In genomic region chr2:165884577-165885224, GRCm38 (mm10) we compare ENCODE assay signal across 8 mouse cellular contexts. TPM values are rescaled to one million over a fixed set of nuclear protein-coding genes. Genes with fewer than 3 reads are reported as not detected.
DNase-seq lines count a peak whose midpoint lies in the region; ATAC-seq and TF ChIP-seq lines count a peak whose summit lies in the region.

No protein-coding gene starts in this region.

- DNase-seq in c-Kit-positive CD71-positive TER-119-negative erythroid progenitor cells, embryonic 14.5 days (ENCODE audit: low read depth), result peak; percentile 98
- DNase-seq in forebrain, embryonic 11.5 days (ENCODE audit: low spot score), result peak; percentile 97
- peak; percentile 91 to 96 for DNase-seq in kidney, postnatal 25 days
- DNase-seq in liver, embryonic 14.5 days (ENCODE audit: low read depth in 3 of 3, low spot score in 3 of 3), result peak; percentile 91 to 97 (median 94)
- DNase-seq in neural tube, embryonic 10.5 days (ENCODE audit: extremely low spot score, low spot score), result peak; percentile 98

- peaks cover 37% of the 10 kb centered on the region for H3K36me3 ChIP-seq in E14TG2a.4 (ENCODE audit: insufficient read depth, low read length)
- H3K36me3 ChIP-seq in forebrain, embryonic 11.5 days (ENCODE audit: control insufficient read depth, insufficient read depth, low read length), result no peaks in the 10 kb centered on the region
- H3K36me3 ChIP-seq in heart, embryonic 16.5 days (ENCODE audit: control insufficient read depth, insufficient read depth), result no peaks in the 10 kb centered on the region
- peaks cover 12% of the 10 kb centered on the region for H3K36me3 ChIP-seq in liver, embryonic 14.5 days (replicated peaks; ENCODE audit: control insufficient read depth, insufficient read depth, low read depth)
- H3K36me3 ChIP-seq in stomach, embryonic 15.5 days, result no peaks in the 10 kb centered on the region

- no peak for TF ChIP-seq CTCF in E14TG2a.4 (conservative IDR thresholded peaks at IDR 0.05; ENCODE audit: low read length)
- TF ChIP-seq CTCF in liver, embryonic 14.5 days (IDR thresholded peaks at IDR 0.05; ENCODE audit: low read depth), result no peak

- TF ChIP-seq EP300 in liver, embryonic 14.5 days (IDR thresholded peaks at IDR 0.05; ENCODE audit: low read depth), result 0 out of 2 replicates have a peak, but pooled peaks have one; percentile 7

- peak overlapping the region; percentile 78 for H3K4me3 ChIP-seq in E14TG2a.4 (replicated peaks; ENCODE audit: low read length)
- peak overlapping the region; percentile 25 for H3K4me3 ChIP-seq in forebrain, embryonic 11.5 days (ENCODE audit: low read depth, low read length)
- H3K4me3 ChIP-seq in heart, embryonic 16.5 days (ENCODE audit: low read length), result peak overlapping the region; percentile 55
- peak overlapping the region; percentile 54 to 87 for H3K4me3 ChIP-seq in liver, embryonic 14.5 days (ENCODE audit: insufficient read depth in 1 of 2, low read depth in 2 of 2, low read length in 2 of 2)
- peak overlapping the region; percentile 39 for H3K4me3 ChIP-seq in stomach, embryonic 15.5 days (replicated peaks)

- peaks cover 94% of the 10 kb centered on the region for H3K4me1 ChIP-seq in E14TG2a.4 (replicated peaks; ENCODE audit: low read depth, low read length)
- H3K4me1 ChIP-seq in forebrain, embryonic 11.5 days (replicated peaks; ENCODE audit: control insufficient read depth, insufficient read depth, low read length), result peaks cover 83% of the 10 kb centered on the region
- peaks cover 93% of the 10 kb centered on the region for H3K4me1 ChIP-seq in heart, embryonic 16.5 days (ENCODE audit: control insufficient read depth, insufficient read depth, low read length)
- peaks cover 68 to 85% of the 10 kb centered on the region in 2 experiments for H3K4me1 ChIP-seq in liver, embryonic 14.5 days (replicated peaks; ENCODE audit: control insufficient read depth in 2 of 2, insufficient read depth in 2 of 2, low read length in 1 of 2)
- H3K4me1 ChIP-seq in stomach, embryonic 15.5 days, result peaks cover 88% of the 10 kb centered on the region

- WGBS in forebrain, embryonic 11.5 days, result 2% methylated on average over 21 of the region's 21 CpGs
- 6% methylated on average over 21 of the region's 21 CpGs for WGBS in heart, embryonic 16.5 days
- 2% methylated on average over 21 of the region's 21 CpGs for WGBS in liver, embryonic 14.5 days (ENCODE audit: insufficient replicate concordance)
- WGBS in stomach, embryonic 15.5 days, result 3% methylated on average over 20 of the region's 21 CpGs

- no peaks in the 10 kb centered on the region for H3K9me3 ChIP-seq in E14TG2a.4 (ENCODE audit: low read length)
- no peaks in the 10 kb centered on the region for H3K9me3 ChIP-seq in forebrain, embryonic 11.5 days (ENCODE audit: control insufficient read depth, low read length)
- H3K9me3 ChIP-seq in heart, embryonic 16.5 days (replicated peaks; ENCODE audit: control insufficient read depth, low read length), result no peaks in the 10 kb centered on the region
- no peaks in the 10 kb centered on the region for H3K9me3 ChIP-seq in liver, embryonic 14.5 days (ENCODE audit: control insufficient read depth, low read length)
- H3K9me3 ChIP-seq in stomach, embryonic 15.5 days, result no peaks in the 10 kb centered on the region

- peak overlapping the region; percentile 100 for H3K27ac ChIP-seq in forebrain, embryonic 11.5 days (ENCODE audit: low read depth, low read length)
- peak overlapping the region; percentile 100 for H3K27ac ChIP-seq in heart, embryonic 16.5 days (ENCODE audit: low read length)
- peak overlapping the region; percentile 91 for H3K27ac ChIP-seq in liver, embryonic 14.5 days
- peak overlapping the region; percentile 100 for H3K27ac ChIP-seq in stomach, embryonic 15.5 days

- peak overlapping the region; percentile 84 for H3K9ac ChIP-seq in forebrain, embryonic 11.5 days (ENCODE audit: low read length)
- H3K9ac ChIP-seq in heart, embryonic 16.5 days (ENCODE audit: low read length), result peak overlapping the region; percentile 89
- H3K9ac ChIP-seq in liver, embryonic 14.5 days (replicated peaks), result peak overlapping the region; percentile 67
- H3K9ac ChIP-seq in stomach, embryonic 15.5 days, result peak overlapping the region; percentile 60

- peak overlapping the region; percentile 72 for H3K4me2 ChIP-seq in forebrain, embryonic 11.5 days (ENCODE audit: low read depth, low read length, severe bottlenecking)
- peak overlapping the region; percentile 87 for H3K4me2 ChIP-seq in heart, embryonic 16.5 days (ENCODE audit: low read depth, low read length)
- H3K4me2 ChIP-seq in liver, embryonic 14.5 days (ENCODE audit: low read depth), result peak overlapping the region; percentile 79
- H3K4me2 ChIP-seq in stomach, embryonic 15.5 days, result peak overlapping the region; percentile 71

- peaks cover 5% of the 10 kb centered on the region; the same call in 1 of the 2 replicates for H3K27me3 ChIP-seq in E14TG2a.4 (ENCODE audit: insufficient read depth, low read length)
- no peaks in the 10 kb centered on the region for H3K27me3 ChIP-seq in forebrain, embryonic 11.5 days (ENCODE audit: control insufficient read depth, insufficient read depth, low read length)
- no peaks in the 10 kb centered on the region for H3K27me3 ChIP-seq in heart, embryonic 16.5 days (ENCODE audit: control insufficient read depth, insufficient read depth, low read length)
- no peaks in the 10 kb centered on the region for H3K27me3 ChIP-seq in liver, embryonic 14.5 days (ENCODE audit: control insufficient read depth, insufficient read depth, low read length)
- no peaks in the 10 kb centered on the region for H3K27me3 ChIP-seq in stomach, embryonic 15.5 days (replicated peaks)

- ATAC-seq in forebrain, embryonic 11.5 days (replicated peaks; ENCODE audit: low FRiP score), result peak; percentile 50
- ATAC-seq in heart, embryonic 16.5 days (replicated peaks; ENCODE audit: extremely low read depth, insufficient read depth, low FRiP score), result peak; percentile 67
- peak; percentile 72 for ATAC-seq in liver, embryonic 14.5 days (ENCODE audit: insufficient read depth)
- ATAC-seq in stomach, embryonic 15.5 days (ENCODE audit: insufficient read depth, low FRiP score, low read depth), result peak; percentile 51

RNA-seq across cellular contexts. Expression of gene Zmynd8, which starts 14.1 kb away (rescaled TPM):
- polyA plus RNA-seq in forebrain, embryonic 11.5 days (2014; fragmentation: Nextera tagmentation; extraction: Ambion mirVana), result 54.3 and 61.5 TPM in 2 replicates
- polyA plus RNA-seq in heart, embryonic 16.5 days (2015; fragmentation: Nextera tagmentation; extraction: Ambion mirVana), result 36.0 and 40.2 TPM in 2 replicates
- 13.5 and 17.7 TPM in 2 replicates for polyA plus RNA-seq in liver, embryonic 14.5 days (2012; rRNA removed)
- 16.3 and 18.5 TPM in 2 replicates for polyA plus RNA-seq in liver, embryonic 14.5 days (2014; fragmentation: Nextera tagmentation; extraction: Ambion mirVana)
- polyA plus RNA-seq in stomach, embryonic 15.5 days (2015; fragmentation: Nextera tagmentation; extraction: Ambion mirVana), result 53.6 and 54.5 TPM in 2 replicates

Comparison
In these comparisons a context has a peak if more than half of its experiments do, and no peak if none do; other contexts are left out.
1. Peak in every context shown above with its lines: DNase-seq, ATAC-seq, H3K4me3 ChIP-seq and H3K27ac ChIP-seq.
2. H3K4me3 ChIP-seq: peak in every context shown above with its lines; median percentile 78 in E14TG2a.4; 70 in liver, embryonic 14.5 days; 55 in heart, embryonic 16.5 days; 39 in stomach, embryonic 15.5 days; 25 in forebrain, embryonic 11.5 days.